Mouse (Mus musculus): Measurements from ENCODE around the gene Ddx51. TPM values are rescaled to one million over a fixed set of nuclear protein-coding genes. Genes with fewer than 3 reads are reported as not detected.

Gene Ddx51
- total RNA-seq, 2 experiments from 2014 or later: 28.4 to 28.9 TPM

- no peak for DNase-seq (ENCODE audit: low spot score in 2 of 2)
Observed at GRCm38 (mm10) chr5:110653686-110654085, 435 bp downstream of the Ddx51 start.

- DNase-seq (ENCODE audit: low spot score in 2 of 2): no peak
Observed at GRCm38 (mm10) chr5:110659682-110660081, 6.4 kb downstream of the Ddx51 start.

GRCm38 (mm10) chr5:110664041-110664440, 10.8 kb downstream of the Ddx51 start:
- DNase-seq (ENCODE audit: low spot score in 2 of 2): no peak

GRCm38 (mm10) chr5:110664750-110665269, 11.6 kb downstream of the Ddx51 start:
- DNase-seq (ENCODE audit: low spot score in 2 of 2): no peak

- no peak for DNase-seq (ENCODE audit: low spot score in 2 of 2)
Observed at GRCm38 (mm10) chr5:110665486-110666121, 12.4 kb downstream of the Ddx51 start.

- no peak for DNase-seq (ENCODE audit: low spot score in 2 of 2)
Observed at GRCm38 (mm10) chr5:110682041-110682440, 28.8 kb downstream of the Ddx51 start.

- DNase-seq (ENCODE audit: low spot score in 2 of 2): no peak
Observed at GRCm38 (mm10) chr5:110698617-110699016, 45.4 kb downstream of the Ddx51 start.

GRCm38 (mm10) chr5:110704004-110704403, 50.8 kb downstream of the Ddx51 start:
- DNase-seq (ENCODE audit: low spot score in 2 of 2): no peak

GRCm38 (mm10) chr5:110709256-110709655, 56.0 kb downstream of the Ddx51 start:
- peak in 1 of 2 experiments; percentile 15 for DNase-seq (ENCODE audit: low spot score in 2 of 2)

Small RNAs within 50 kb of the gene (microRNA-seq; reads per million reads assigned to microRNA genes)
- 1.2 to 2.1 reads per million in 2 experiments for gene Mir7026

Other genes with a start within 250 kb of the Ddx51 start
- gene Fbrsl1, start 204.9 kb upstream of the Ddx51 start, total RNA-seq (2021): 10 to 100 TPM; 81.1 to 88.2 TPM
- 100 to 1,000 TPM; 117 to 131 TPM for gene Galnt9, start 109.1 kb upstream of the Ddx51 start, total RNA-seq (2021)
- gene Noc4l, start within 50 bp of the Ddx51 start, total RNA-seq (2021): 10 to 100 TPM; 22.5 to 26.1 TPM
- 100 to 1,000 TPM; 108 to 114 TPM for gene Ep400, start 117.3 kb downstream of the Ddx51 start, total RNA-seq (2021)
- gene Pus1, start 127.2 kb downstream of the Ddx51 start, total RNA-seq (2021): 10 to 100 TPM; 19.4 to 20.1 TPM
- 10 to 100 TPM; 62.4 to 70.3 TPM for gene Ulk1, start 156.6 kb downstream of the Ddx51 start, total RNA-seq (2021)
- 10 to 100 TPM; 12.3 to 13.3 TPM for gene Hscb, start 186.3 kb downstream of the Ddx51 start, total RNA-seq (2021)
- 1 to 10 TPM; 1.6 to 2.9 TPM for gene Chek2, start 186.5 kb downstream of the Ddx51 start, total RNA-seq (2021)
- 1 to 10 TPM; 7.6 to 7.8 TPM for gene Ttc28, start 226.4 kb downstream of the Ddx51 start, total RNA-seq (2021)

Data from layer of hippocampus, adult 18-20 months (tissue).